Comparison of ENCODE assay signal across 19 mouse cellular contexts in genomic region chr1:59608125-59608762, GRCm38 (mm10).
DNase-seq lines count a peak whose midpoint lies in the region; ATAC-seq and TF ChIP-seq lines count a peak whose summit lies in the region.
"Had no signal": no experiment of that assay in that cellular context is flagged by ENCODE, and none has a peak within 500 bp of the region (broad histone marks: within the 10 kb centered on the region; RNA-seq: fewer than 3 reads in every experiment).

No protein-coding gene starts in this region.

- no peak for TF ChIP-seq EP300 in liver, postnatal 0 days (IDR thresholded peaks at IDR 0.05; ENCODE audit: low read depth)

- no peak for ATAC-seq in liver, postnatal 0 days
- ATAC-seq in common myeloid progenitor, adult 5-6 weeks (replicated peaks; ENCODE audit: low read depth, poor library complexity, severe bottlenecking) = 0 out of 2 replicates have a peak, but pooled peaks have one; percentile 8
- ATAC-seq: lung, postnatal 0 days; midbrain, embryonic 13.5 days had no signal

- H3K79me2 ChIP-seq in liver, adult 2 months (ENCODE audit: control insufficient read depth, insufficient read depth, low read length) = no peaks in the 10 kb centered on the region

- TF ChIP-seq POLR2A in liver, adult 2 months (IDR thresholded peaks at IDR 0.05; ENCODE audit: extremely low read depth, insufficient read depth, low read length) = no peak
- no peak for TF ChIP-seq POLR2A in small intestine, adult 2 months (IDR thresholded peaks at IDR 0.05; ENCODE audit: low read depth, low read length)

- TF ChIP-seq CTCF in liver, adult 2 months (IDR thresholded peaks at IDR 0.05; ENCODE audit: low read depth, low read length) = no peak
- TF ChIP-seq CTCF in liver, postnatal 0 days (IDR thresholded peaks at IDR 0.05; ENCODE audit: low read depth) = no peak
- no peak for TF ChIP-seq CTCF in small intestine, adult 2 months (IDR thresholded peaks at IDR 0.05; ENCODE audit: extremely low read depth, insufficient read length, insufficient replicate concordance, low read depth, low read length)

- no peaks in the 10 kb centered on the region for H3K4me1 ChIP-seq in liver, adult 2 months (ENCODE audit: control insufficient read depth, insufficient read depth, low read length)
- no peaks in the 10 kb centered on the region for H3K4me1 ChIP-seq in liver, postnatal 0 days (ENCODE audit: insufficient read depth)
- peaks cover 10% of the 10 kb centered on the region; the same call in 1 of the 2 replicates for H3K4me1 ChIP-seq in small intestine, adult 2 months (ENCODE audit: control insufficient read depth, insufficient read depth, insufficient read length, low read length)
- H3K4me1 ChIP-seq: embryonic facial prominence, embryonic 15.5 days; liver, embryonic 13.5 days; midbrain, embryonic 13.5 days had no signal

- H3K36me3 ChIP-seq in liver, adult 2 months (ENCODE audit: control insufficient read depth, insufficient read depth, low read length) = no peaks in the 10 kb centered on the region
- no peaks in the 10 kb centered on the region for H3K36me3 ChIP-seq in liver, postnatal 0 days (replicated peaks; ENCODE audit: insufficient read depth, low read length)
- no peaks in the 10 kb centered on the region for H3K36me3 ChIP-seq in small intestine, adult 2 months (ENCODE audit: control insufficient read depth, insufficient read depth, low read length)
- H3K36me3 ChIP-seq: embryonic facial prominence, embryonic 15.5 days; heart, embryonic 15.5 days; hindbrain, embryonic 12.5 days; limb, embryonic 10.5 days; liver, embryonic 13.5 days; midbrain, embryonic 13.5 days had no signal

- H3K9me3 ChIP-seq in liver, postnatal 0 days (ENCODE audit: low read length) = no peaks in the 10 kb centered on the region
- H3K9me3 ChIP-seq: embryonic facial prominence, embryonic 15.5 days; heart, embryonic 15.5 days; limb, embryonic 10.5 days; liver, embryonic 13.5 days; midbrain, embryonic 13.5 days had no signal

- peak; percentile 25 for DNase-seq in liver, adult 2 months (ENCODE audit: extremely low read depth, low read depth, low spot score)
- DNase-seq in liver, postnatal 0 days = no peak
- DNase-seq in CD8-positive naive resting alpha-beta T cell, adult 2 months (ENCODE audit: low read depth in 2 of 2, low spot score in 2 of 2) = peak; percentile 14 to 24
- DNase-seq in cerebellum, postnatal 36 days = no peak
- DNase-seq in layer of hippocampus, postnatal 36 days = no peak
- DNase-seq in embryo, embryonic 10.5 days (ENCODE audit: low spot score) = no peak
- DNase-seq: adrenal gland, adult 2 months; cerebellum, adult 11-12 months; gastrocnemius, postnatal 36 days; kidney, adult 11 months; liver, embryonic 13.5 days had no signal

- H3K9ac ChIP-seq in liver, adult 2 months (ENCODE audit: low read depth, low read length) = no peak overlapping the region
- H3K9ac ChIP-seq in liver, postnatal 0 days (replicated peaks) = no peak overlapping the region
- H3K9ac ChIP-seq: embryonic facial prominence, embryonic 15.5 days; heart, embryonic 15.5 days; hindbrain, embryonic 12.5 days; liver, embryonic 13.5 days; midbrain, embryonic 13.5 days had no signal

- no peak overlapping the region for H3K4me3 ChIP-seq in liver, adult 2 months (ENCODE audit: insufficient read depth, low read depth, low read length)
- H3K4me3 ChIP-seq in liver, postnatal 0 days (ENCODE audit: low read depth, low read length) = no peak overlapping the region
- H3K4me3 ChIP-seq in small intestine, adult 2 months (ENCODE audit: low read depth, low read length) = no peak overlapping the region
- H3K4me3 ChIP-seq: embryonic facial prominence, embryonic 15.5 days; heart, embryonic 15.5 days; hindbrain, embryonic 12.5 days; limb, embryonic 10.5 days; liver, embryonic 13.5 days; midbrain, embryonic 13.5 days had no signal

- H3K4me2 ChIP-seq in liver, postnatal 0 days (ENCODE audit: low read depth, low read length) = no peak overlapping the region
- H3K4me2 ChIP-seq: embryonic facial prominence, embryonic 15.5 days; heart, embryonic 15.5 days; hindbrain, embryonic 12.5 days; liver, embryonic 13.5 days; midbrain, embryonic 13.5 days had no signal

- H3K27me3 ChIP-seq in liver, adult 2 months (ENCODE audit: control insufficient read depth, insufficient read depth, low read length) = no peaks in the 10 kb centered on the region
- no peaks in the 10 kb centered on the region for H3K27me3 ChIP-seq in liver, postnatal 0 days (ENCODE audit: insufficient read depth, low read length)
- H3K27me3 ChIP-seq in small intestine, adult 2 months (ENCODE audit: control insufficient read depth, insufficient read depth, low read length) = no peaks in the 10 kb centered on the region; the same call in 1 of the 2 replicates
- H3K27me3 ChIP-seq: embryonic facial prominence, embryonic 15.5 days; hindbrain, embryonic 12.5 days; liver, embryonic 13.5 days; midbrain, embryonic 13.5 days had no signal

- 91% methylated on average over 7 of the region's 7 CpGs for WGBS in liver, adult 2 months
- 71% methylated on average over 7 of the region's 7 CpGs for WGBS in liver, postnatal 0 days (ENCODE audit: insufficient replicate concordance)
- WGBS in small intestine, adult 2 months = 77% methylated on average over 7 of the region's 7 CpGs

- H3K27ac ChIP-seq in liver, adult 2 months (replicated peaks; ENCODE audit: insufficient read depth, low read depth, low read length) = no peak overlapping the region
- no peak overlapping the region for H3K27ac ChIP-seq in liver, postnatal 0 days (ENCODE audit: low read depth)
- peak overlapping the region; percentile 41; the same call in 1 of the 2 replicates for H3K27ac ChIP-seq in small intestine, adult 2 months (ENCODE audit: insufficient read depth, low read depth, low read length)
- H3K27ac ChIP-seq: embryonic facial prominence, embryonic 15.5 days; heart, embryonic 15.5 days; hindbrain, embryonic 12.5 days; limb, embryonic 10.5 days; liver, embryonic 13.5 days; midbrain, embryonic 13.5 days had no signal

Comparison
In these comparisons a context has a peak if more than half of its experiments do, and no peak if none do; other contexts are left out.
1. DNase-seq: peak in liver, adult 2 months (single experiment) and CD8-positive naive resting alpha-beta T cell, adult 2 months (2 of 2); none in liver, postnatal 0 days (single experiment), cerebellum, postnatal 36 days (0 of 2), layer of hippocampus, postnatal 36 days (0 of 2) and embryo, embryonic 10.5 days (single experiment).